Mouse (Mus musculus): ENCODE measurements around the gene Morn2. TPM values are rescaled to one million over a fixed set of nuclear protein-coding genes. Genes with fewer than 3 reads are reported as not detected.

Morn2 gene
- total RNA-seq, 2 experiments from 2014 or later, result 16.5 to 18.3 TPM

GRCm38 (mm10) chr17:80322228-80322627 lies 32.2 kb downstream of the Morn2 start:
- no peak for DNase-seq (ENCODE audit: low spot score in 2 of 2)
- intact Hi-C loops (cut with DNase I), result no loop called here

GRCm38 (mm10) chr17:80323015-80323414 lies 33.0 kb downstream of the Morn2 start:
- DNase-seq (ENCODE audit: low spot score in 2 of 2), result no peak
- intact Hi-C loops (cut with DNase I), result no loop called here

- DNase-seq (ENCODE audit: low spot score in 2 of 2), result no peak
These were observed 33.7 kb downstream of the Morn2 start for GRCm38 (mm10) chr17:80323658-80324057.

GRCm38 (mm10) chr17:80324521-80324920 lies 34.5 kb downstream of the Morn2 start:
- intact Hi-C loops (cut with DNase I), result no loop called here
- DNase-seq (ENCODE audit: low spot score in 2 of 2), result no peak

More at GRCm38 (mm10) chr17:80323658-80324057, 33.7 kb downstream of the Morn2 start:
- intact Hi-C loops (cut with DNase I), result no loop called here

GRCm38 (mm10) chr17:80325456-80325855 lies 35.5 kb downstream of the Morn2 start:
- intact Hi-C loops (cut with DNase I), result no loop called here
- DNase-seq (ENCODE audit: low spot score in 2 of 2), result no peak

- intact Hi-C loops (cut with DNase I), result no loop called here
- DNase-seq (ENCODE audit: low spot score in 2 of 2), result no peak
These were observed 36.4 kb downstream of the Morn2 start for GRCm38 (mm10) chr17:80326431-80326830.

GRCm38 (mm10) chr17:80332386-80332785 lies 42.4 kb downstream of the Morn2 start:
- DNase-seq (ENCODE audit: low spot score in 2 of 2), result no peak
- intact Hi-C loops (cut with DNase I), result loop anchor here (5.0 kb wide), 1 partner anchor 40 kb away; the partner anchor contains the start of genes Dhx57 and Morn2

GRCm38 (mm10) chr17:80345277-80345676 lies 55.3 kb downstream of the Morn2 start:
- no peak for DNase-seq (ENCODE audit: low spot score in 2 of 2)
- intact Hi-C loops (cut with DNase I), result no loop called here

GRCm38 (mm10) chr17:80346591-80347125 lies 56.7 kb downstream of the Morn2 start:
- no peak for DNase-seq (ENCODE audit: low spot score in 2 of 2)

More at GRCm38 (mm10) chr17:80346591-80347125, 56.7 kb downstream of the Morn2 start:
- intact Hi-C loops (cut with DNase I), result no loop called here

Other genes starting within 250 kb of the Morn2 start
- gene Hnrnpll, start 227.9 kb upstream of the Morn2 start, total RNA-seq (2021), result 10 to 100 TPM; 51.4 to 58.4 TPM
- 1 to 10 TPM; 2.6 to 2.7 TPM for gene Galm, start 162.7 kb upstream of the Morn2 start, total RNA-seq (2021)
- 100 to 1,000 TPM in 1 of 2 experiments, 10 to 100 TPM in 1; 86.3 to 112 TPM for gene Srsf7, start 82.9 kb upstream of the Morn2 start, total RNA-seq (2021)
- under 1 TPM in 1 of 2 experiments, not detected in 1; 0.43 TPM for gene Ttc39d, start 82.7 kb upstream of the Morn2 start, total RNA-seq (2021)
- 1 to 10 TPM; 6.2 to 6.6 TPM for gene Gemin6, start 65.8 kb upstream of the Morn2 start, total RNA-seq (2021)
- gene Dhx57, start 273 bp downstream of the Morn2 start, total RNA-seq (2021), result 10 to 100 TPM; 35.8 to 46.1 TPM
- 1 to 10 TPM; 2.4 to 3.4 TPM for gene Arhgef33, start 17.2 kb downstream of the Morn2 start, total RNA-seq (2021)
- gene Gm10190, start 83.3 kb downstream of the Morn2 start, total RNA-seq (2021), result 1 to 10 TPM; 1.3 to 2.2 TPM
- 10 to 100 TPM; 29.8 to 33.6 TPM for gene Sos1, start 190.2 kb downstream of the Morn2 start, total RNA-seq (2021)

Measured in left cerebral cortex, postnatal 36 days (tissue).